Mouse (Mus musculus): ENCODE measurements around the gene Llgl2.

DNA sequence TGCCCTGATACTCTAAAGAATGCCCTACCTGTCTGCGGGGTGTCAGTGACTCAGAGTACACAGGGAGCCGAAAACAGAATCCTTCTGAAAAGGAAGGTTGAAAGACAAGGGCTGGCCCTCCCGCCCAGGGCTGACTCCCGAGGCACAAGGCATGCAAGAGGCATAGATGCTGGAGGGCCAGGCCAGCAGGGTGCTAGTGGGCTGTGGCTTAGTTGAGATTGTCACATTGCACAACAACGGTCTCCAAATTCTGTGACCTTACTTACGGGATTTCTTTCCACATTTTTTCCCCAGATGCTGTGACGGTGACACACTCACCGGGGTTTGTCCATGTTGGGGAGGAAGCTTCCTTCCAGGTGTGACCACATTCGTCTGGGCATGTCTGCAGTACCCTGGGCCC, 46.9 kb upstream of the Llgl2 start:
- TF ChIP-seq POLR2A (IDR thresholded peaks at IDR 0.05; ENCODE audit: insufficient read depth, low read depth, low read length) (no peak), CTCF (IDR thresholded peaks at IDR 0.05) (no peak), EP300 (IDR thresholded peaks at IDR 0.05; ENCODE audit: insufficient read depth, low read depth, low read length) (no peak)
